Mouse (Mus musculus) embryonic facial prominence, embryonic 12.5 days (tissue): ENCODE measurements around the gene Eno3. TPM values are rescaled to one million over a fixed set of nuclear protein-coding genes. Genes with fewer than 3 reads are reported as not detected.

Source experiments
- ATAC-seq: fragments of 200-750 bp; cut with Nextera tagmentation; 2 replicates; pipeline ENCODE4 v1.8.0; 2017; ENCODE audit not compliant: insufficient number of reproducible peaks, insufficient read depth, low FRiP score, low TSS enrichment
- H3K27ac ChIP-seq: fragments of 300-500 bp; sonication (generic); 2 replicates; pipeline ENCODE4 v1.5.1; 2016; ENCODE audit warnings: mild to moderate bottlenecking
- H3K27me3 ChIP-seq: fragments of 300-500 bp; sonication (generic); 2 replicates; pipeline ENCODE4 v1.6.1; 2016; ENCODE audit warnings: mild to moderate bottlenecking, moderate library complexity
- H3K36me3 ChIP-seq: fragments of 300-500 bp; sonication (generic); 2 replicates; pipeline ENCODE4 v1.6.1; 2016; ENCODE audit warnings: mild to moderate bottlenecking
- H3K4me1 ChIP-seq: fragments of 300-500 bp; sonication (generic); 2 replicates; pipeline ENCODE4 v1.6.1; 2016
- H3K4me2 ChIP-seq: fragments of 300-500 bp; sonication (generic); replicated peaks from 2 replicates; pipeline ENCODE4 v1.6.1; 2016; ENCODE audit warnings: mild to moderate bottlenecking, moderate library complexity
- H3K4me3 ChIP-seq: fragments of 300-500 bp; sonication (generic); 2 replicates; pipeline ENCODE4 v1.5.1; 2016; ENCODE audit warnings: mild to moderate bottlenecking
- H3K9ac ChIP-seq: fragments of 300-500 bp; sonication (generic); 2 replicates; pipeline ENCODE4 v1.6.1; 2016; ENCODE audit warnings: mild to moderate bottlenecking, moderate library complexity
- H3K9me3 ChIP-seq: fragments of 300-500 bp; sonication (generic); 2 replicates; pipeline ENCODE4 v1.6.1; 2016; ENCODE audit warnings: mild to moderate bottlenecking, moderate library complexity
- WGBS: fragments of 180-500 bp; shearing (Covaris S2); methylation state at CpG from one replicate; pipeline ENCODE4 v1.1.7; 2016; 5-methylcytosine and 5-hydroxymethylcytosine counted together
- polyA plus RNA-seq: library from polyadenylated mRNA; unstranded; fragments of >200 nt; fragmentation: Nextera tagmentation; extraction: Ambion mirVana; gene quantifications from 2 replicates; pipeline ENCODE4 v1.2.1, GENCODE M21; 2016

Gene Eno3
- polyA plus RNA-seq, 1 experiment from 2014 or later = 27.9 TPM

- Histone ChIP-seq H3K27me3 (no peaks in the 10 kb centered on the region), H3K4me2 (no peak overlapping the region), H3K27ac (no peak overlapping the region), H3K4me3 (no peak overlapping the region), H3K9me3 (no peaks in the 10 kb centered on the region), H3K4me1 (no peaks in the 10 kb centered on the region), H3K36me3 (no peaks in the 10 kb centered on the region), H3K9ac (no peak overlapping the region)
- 65% methylated on average over 4 of the region's 4 CpGs for WGBS
- ATAC-seq = no peak
These were observed 30.1 kb upstream of the Eno3 start for GRCm38 (mm10) chr11:70626877-70627276.

- Histone ChIP-seq H3K4me1 (no peaks in the 10 kb centered on the region), H3K27ac (no peak overlapping the region), H3K36me3 (no peaks in the 10 kb centered on the region), H3K9ac (no peak overlapping the region), H3K4me2 (no peak overlapping the region), H3K27me3 (no peaks in the 10 kb centered on the region), H3K4me3 (no peak overlapping the region), H3K9me3 (no peaks in the 10 kb centered on the region)
- WGBS = 74% methylated on average over 2 of the region's 2 CpGs
- no peak for ATAC-seq
These were observed 28.6 kb upstream of the Eno3 start for GRCm38 (mm10) chr11:70628431-70628830.

GRCm38 (mm10) chr11:70629557-70629956 lies 27.4 kb upstream of the Eno3 start:
- Histone ChIP-seq H3K4me2 (no peak overlapping the region), H3K4me1 (no peaks in the 10 kb centered on the region), H3K4me3 (no peak overlapping the region), H3K9me3 (no peaks in the 10 kb centered on the region), H3K27ac (no peak overlapping the region), H3K27me3 (no peaks in the 10 kb centered on the region), H3K36me3 (no peaks in the 10 kb centered on the region), H3K9ac (no peak overlapping the region)
- WGBS = 60% methylated on average over 5 of the region's 5 CpGs
- ATAC-seq = no peak

- no peak overlapping the region for H3K27ac ChIP-seq
- H3K36me3 ChIP-seq = no peaks in the 10 kb centered on the region
- no peak overlapping the region for H3K4me2 ChIP-seq
- H3K9me3 ChIP-seq = no peaks in the 10 kb centered on the region
- no peak overlapping the region for H3K9ac ChIP-seq
- no peaks in the 10 kb centered on the region for H3K27me3 ChIP-seq
- no peak for ATAC-seq
- H3K4me3 ChIP-seq = no peak overlapping the region
- H3K4me1 ChIP-seq = no peaks in the 10 kb centered on the region
- 73% methylated on average over 7 of the region's 7 CpGs for WGBS
These were observed 26.9 kb upstream of the Eno3 start for GRCm38 (mm10) chr11:70630129-70630528.

GRCm38 (mm10) chr11:70635601-70636000 lies 21.4 kb upstream of the Eno3 start:
- 78% methylated on average over 4 of the region's 4 CpGs for WGBS

GRCm38 (mm10) chr11:70637764-70638163 lies 19.2 kb upstream of the Eno3 start:
- Histone ChIP-seq H3K4me2 (no peak overlapping the region), H3K9ac (no peak overlapping the region), H3K27me3 (no peaks in the 10 kb centered on the region), H3K4me1 (no peaks in the 10 kb centered on the region), H3K36me3 (peaks cover 3% of the 10 kb centered on the region; the same call in 1 of the 2 replicates), H3K27ac (no peak overlapping the region), H3K9me3 (no peaks in the 10 kb centered on the region), H3K4me3 (no peak overlapping the region)
- no peak for ATAC-seq
- 100% methylated on average over 1 of the region's 1 CpGs for WGBS

More at GRCm38 (mm10) chr11:70635601-70636000, 21.4 kb upstream of the Eno3 start:
- H3K4me2 ChIP-seq = no peak overlapping the region
- ATAC-seq = no peak
- no peaks in the 10 kb centered on the region for H3K4me1 ChIP-seq
- H3K4me3 ChIP-seq = no peak overlapping the region
- no peaks in the 10 kb centered on the region for H3K27me3 ChIP-seq
- no peak overlapping the region for H3K27ac ChIP-seq
- H3K9me3 ChIP-seq = no peaks in the 10 kb centered on the region
- H3K9ac ChIP-seq = no peak overlapping the region
- H3K36me3 ChIP-seq = no peaks in the 10 kb centered on the region

GRCm38 (mm10) chr11:70638293-70638692 lies 18.7 kb upstream of the Eno3 start:
- Histone ChIP-seq H3K4me3 (no peak overlapping the region), H3K9ac (no peak overlapping the region), H3K9me3 (no peaks in the 10 kb centered on the region), H3K4me1 (no peaks in the 10 kb centered on the region), H3K27ac (no peak overlapping the region), H3K27me3 (no peaks in the 10 kb centered on the region), H3K36me3 (peaks cover 8% of the 10 kb centered on the region; the same call in 1 of the 2 replicates), H3K4me2 (no peak overlapping the region)
- WGBS = 82% methylated on average over 1 of the region's 1 CpGs
- ATAC-seq = no peak

GRCm38 (mm10) chr11:70638714-70639278 lies 18.2 kb upstream of the Eno3 start, which contains the start of gene Gp1ba:
TSS of gene Gp1ba (plus strand) at chr11:70639122.
- no peak within 1 kb of the TSS for H3K4me2 ChIP-seq
- no peak within 1 kb of the TSS for H3K4me3 ChIP-seq
- no peaks in the 10 kb centered on the region for H3K4me1 ChIP-seq
- H3K9ac ChIP-seq = no peak within 1 kb of the TSS
- no peaks in the 10 kb centered on the region for H3K27me3 ChIP-seq
- 49% methylated on average over 5 of the region's 5 CpGs for WGBS
- no peak for ATAC-seq
- H3K27ac ChIP-seq = no peak within 1 kb of the TSS
- H3K9me3 ChIP-seq = no peaks in the 10 kb centered on the region
- H3K36me3 ChIP-seq = peaks cover 11% of the 10 kb centered on the region; the same call in 1 of the 2 replicates

GRCm38 (mm10) chr11:70639976-70640375 lies 17.0 kb upstream of the Eno3 start:
- Histone ChIP-seq H3K36me3 (peaks cover 22% of the 10 kb centered on the region), H3K9me3 (no peaks in the 10 kb centered on the region), H3K4me3 (no peak overlapping the region), H3K27me3 (no peaks in the 10 kb centered on the region), H3K27ac (no peak overlapping the region), H3K4me2 (no peak overlapping the region), H3K9ac (no peak overlapping the region), H3K4me1 (0 out of 2 replicates have a peak, but pooled peaks cover under 1% of the 10 kb centered on the region)
- ATAC-seq = no peak
- 83% methylated on average over 8 of the region's 8 CpGs for WGBS

GRCm38 (mm10) chr11:70641241-70641640 lies 15.8 kb upstream of the Eno3 start:
- WGBS = 78% methylated on average over 7 of the region's 7 CpGs

GRCm38 (mm10) chr11:70643051-70643450 lies 14.0 kb upstream of the Eno3 start:
- Histone ChIP-seq H3K9ac (no peak overlapping the region), H3K27me3 (no peaks in the 10 kb centered on the region), H3K9me3 (no peaks in the 10 kb centered on the region), H3K4me3 (no peak overlapping the region), H3K27ac (no peak overlapping the region), H3K4me2 (no peak overlapping the region), H3K4me1 (peaks cover 12% of the 10 kb centered on the region), H3K36me3 (peaks cover 30% of the 10 kb centered on the region)
- no peak for ATAC-seq
- WGBS = 92% methylated on average over 6 of the region's 6 CpGs

More at GRCm38 (mm10) chr11:70641241-70641640, 15.8 kb upstream of the Eno3 start:
- H3K4me2 ChIP-seq = no peak overlapping the region
- ATAC-seq = no peak
- no peaks in the 10 kb centered on the region for H3K27me3 ChIP-seq
- H3K4me1 ChIP-seq = peaks cover 12% of the 10 kb centered on the region
- H3K9me3 ChIP-seq = no peaks in the 10 kb centered on the region
- H3K27ac ChIP-seq = no peak overlapping the region
- peaks cover 30% of the 10 kb centered on the region for H3K36me3 ChIP-seq
- H3K4me3 ChIP-seq = no peak overlapping the region
- no peak overlapping the region for H3K9ac ChIP-seq

GRCm38 (mm10) chr11:70644564-70645103 lies 12.4 kb upstream of the Eno3 start:
- Histone ChIP-seq H3K27me3 (no peaks in the 10 kb centered on the region), H3K4me2 (no peak overlapping the region), H3K9me3 (no peaks in the 10 kb centered on the region), H3K27ac (no peak overlapping the region), H3K36me3 (peaks cover 43% of the 10 kb centered on the region), H3K9ac (peak overlapping the region; percentile 17; the same call in 1 of the 2 replicates), H3K4me3 (no peak overlapping the region), H3K4me1 (peaks cover 25% of the 10 kb centered on the region)
- ATAC-seq = no peak
- 98% methylated on average over 8 of the region's 8 CpGs for WGBS
